Mouse (Mus musculus) ES-Bruce4 (cell line): ENCODE results near the gene Spg11. TPM values are rescaled to one million over a fixed set of nuclear protein-coding genes. Genes with fewer than 3 reads are reported as not detected.

Source experiments
- H3K27ac ChIP-seq: 2 replicates; pipeline ENCODE4 v1.5.1; 2012; ENCODE audit warnings: low read length, inconsistent platforms; ENCODE audit not compliant: insufficient read depth
- H3K27me3 ChIP-seq: 2 replicates; pipeline ENCODE4 v1.6.1; 2012; ENCODE audit warnings: mild to moderate bottlenecking, low read length, inconsistent platforms; ENCODE audit not compliant: control insufficient read depth, poor library complexity, insufficient read depth, severe bottlenecking
- H3K36me3 ChIP-seq: 2 replicates; pipeline ENCODE4 v1.6.1; 2012; ENCODE audit warnings: inconsistent platforms, mild to moderate bottlenecking, low read length, moderate library complexity; ENCODE audit not compliant: control insufficient read depth, poor library complexity, insufficient read depth, severe bottlenecking
- H3K4me1 ChIP-seq: one replicate; pipeline ENCODE4 v1.8.1; 2011; ENCODE audit warnings: low read length; ENCODE audit not compliant: control insufficient read depth, insufficient read depth
- H3K4me3 ChIP-seq: 2 replicates; pipeline ENCODE4 v1.5.1; 2011; ENCODE audit warnings: low read depth, mild to moderate bottlenecking, low read length
- H3K9ac ChIP-seq: 2 replicates; pipeline ENCODE4 v1.6.1; 2012; ENCODE audit warnings: low read depth, mild to moderate bottlenecking, inconsistent platforms; ENCODE audit not compliant: poor library complexity, severe bottlenecking
- H3K9me3 ChIP-seq: replicated peaks from 2 replicates; pipeline ENCODE4 v1.6.1; 2012; ENCODE audit warnings: mild to moderate bottlenecking, low read length, inconsistent platforms; ENCODE audit not compliant: control insufficient read depth, poor library complexity, insufficient read depth, severe bottlenecking
- CTCF ChIP-seq: IDR thresholded peaks from one replicate; pipeline ENCODE4 v1.8.1; 2011; ENCODE audit warnings: low read depth, low read length
- EP300 ChIP-seq: IDR thresholded peaks from 2 replicates; pipeline ENCODE4 v1.6.1; 2011; ENCODE audit warnings: low read depth, low read length; ENCODE audit not compliant: insufficient read depth
- POLR2A ChIP-seq: IDR thresholded peaks from one replicate; pipeline ENCODE4 v1.8.1; 2011; ENCODE audit warnings: low read length; ENCODE audit not compliant: insufficient read depth
- polyA plus RNA-seq: library from polyadenylated mRNA; stranded (reverse); fragments of >200 nt; gene quantifications from 2 replicates; pipeline ENCODE4 v1.2.4, GENCODE M21; 2011; ENCODE audit warnings: low read depth; ENCODE audit not compliant: missing spikeins, insufficient read depth, insufficient read length

Gene Spg11
- polyA plus RNA-seq, 1 experiment, result 31.5 TPM

DNA sequence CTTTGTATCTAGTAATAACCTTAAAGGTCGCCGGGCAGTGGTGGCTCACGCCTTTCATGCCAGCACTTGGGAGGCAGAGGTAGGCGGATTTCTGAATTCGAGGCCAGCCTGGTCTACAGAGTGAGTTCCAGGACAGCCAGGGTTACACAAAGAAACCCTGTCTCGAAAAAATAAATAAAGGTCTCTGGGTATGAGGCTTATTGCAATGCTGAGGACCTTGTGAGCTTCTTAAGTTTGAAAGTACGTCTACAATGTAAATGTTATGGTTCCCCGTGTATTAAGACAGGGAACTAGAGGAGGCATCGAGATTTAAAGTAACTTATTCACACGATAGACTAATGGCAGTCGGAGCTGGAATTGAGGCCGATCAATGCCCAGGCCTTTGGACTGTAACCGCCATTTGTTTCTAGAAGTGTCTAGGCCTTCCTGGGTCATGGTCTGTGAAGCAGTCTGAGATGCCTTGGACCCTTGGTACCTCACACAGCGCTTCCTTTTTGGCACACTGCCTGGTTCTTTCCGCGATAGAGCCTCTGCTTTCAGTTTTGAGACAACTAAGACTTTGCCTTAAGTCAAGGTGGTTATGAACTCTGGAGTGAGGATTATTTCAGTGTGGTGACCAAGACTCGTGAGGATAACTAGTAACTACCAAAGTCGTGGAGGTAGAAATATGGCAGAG lies 30.2 kb upstream of the Spg11 start:
- Histone ChIP-seq H3K36me3 (no peaks in the 10 kb centered on the region), H3K4me3 (peak overlapping the region; percentile 85), H3K9me3 (no peaks in the 10 kb centered on the region), H3K27me3 (peaks cover 1% of the 10 kb centered on the region; the same call in 1 of the 2 replicates), H3K27ac (no peak overlapping the region), H3K4me1 (no peaks in the 10 kb centered on the region), H3K9ac (peak overlapping the region; percentile 61; the same call in 1 of the 2 replicates)
- TF ChIP-seq POLR2A (no peak), CTCF (no peak), EP300 (no peak)

DNA sequence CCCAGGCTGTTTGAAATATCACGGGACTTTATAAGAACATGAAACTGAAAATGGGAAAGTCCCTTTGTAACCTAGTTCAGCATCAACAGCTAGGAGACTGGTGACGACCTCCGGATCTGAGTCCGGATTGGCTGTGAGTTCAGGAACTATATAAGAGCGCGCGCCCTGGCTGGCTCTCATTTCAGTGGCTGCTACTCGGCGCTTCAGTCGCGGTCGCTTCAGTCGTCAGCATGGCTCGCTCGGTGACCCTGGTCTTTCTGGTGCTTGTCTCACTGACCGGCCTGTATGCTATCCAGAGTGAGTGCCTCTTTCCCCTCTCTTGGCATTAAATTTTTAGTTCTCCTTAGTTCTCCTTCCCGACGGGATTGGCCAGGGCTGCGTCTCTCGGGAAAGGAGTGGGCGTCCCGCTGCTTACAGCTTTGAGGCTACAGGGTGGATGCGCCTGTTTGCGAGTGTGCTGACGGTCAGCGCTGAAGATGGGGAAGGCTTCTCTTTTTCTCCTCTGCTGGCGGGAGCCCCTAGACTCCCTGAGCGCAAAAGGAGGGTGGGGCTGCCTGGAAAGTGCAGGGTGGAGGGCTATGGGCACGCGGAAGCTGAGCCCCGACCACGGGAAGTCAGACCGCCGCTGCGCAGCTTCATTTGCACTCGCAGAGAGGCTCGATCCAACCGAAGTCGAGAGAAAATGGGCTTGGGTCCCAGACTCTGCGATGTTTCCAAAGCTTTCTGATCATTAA lies 29.5 kb upstream of the Spg11 start, which contains the start of gene B2m:
Gene B2m (plus strand): TSS at position 179 of the 734 bp plus-strand sequence.
- H3K4me3 ChIP-seq, result peak within 1 kb of the TSS; percentile 85
- no peak within 1 kb of the TSS for H3K27ac ChIP-seq
- H3K27me3 ChIP-seq, result peaks cover 1% of the 10 kb centered on the region; the same call in 1 of the 2 replicates
- peak within 1 kb of the TSS; percentile 61 for H3K9ac ChIP-seq
- TF ChIP-seq POLR2A (peak; percentile 47), EP300 (no peak), CTCF (no peak)
- H3K9me3 ChIP-seq, result no peaks in the 10 kb centered on the region
- no peaks in the 10 kb centered on the region for H3K4me1 ChIP-seq
- H3K36me3 ChIP-seq, result no peaks in the 10 kb centered on the region

- TF ChIP-seq CTCF (no peak), POLR2A (no peak), EP300 (no peak)
- Histone ChIP-seq H3K9me3 (no peaks in the 10 kb centered on the region), H3K27me3 (peaks cover 1% of the 10 kb centered on the region; the same call in 1 of the 2 replicates), H3K4me1 (no peaks in the 10 kb centered on the region), H3K9ac (no peak overlapping the region), H3K4me3 (no peak overlapping the region), H3K27ac (no peak overlapping the region), H3K36me3 (no peaks in the 10 kb centered on the region)
These were observed 28.5 kb upstream of the Spg11 start for GRCm38 (mm10) chr2:122146687-122147086.

DNA sequence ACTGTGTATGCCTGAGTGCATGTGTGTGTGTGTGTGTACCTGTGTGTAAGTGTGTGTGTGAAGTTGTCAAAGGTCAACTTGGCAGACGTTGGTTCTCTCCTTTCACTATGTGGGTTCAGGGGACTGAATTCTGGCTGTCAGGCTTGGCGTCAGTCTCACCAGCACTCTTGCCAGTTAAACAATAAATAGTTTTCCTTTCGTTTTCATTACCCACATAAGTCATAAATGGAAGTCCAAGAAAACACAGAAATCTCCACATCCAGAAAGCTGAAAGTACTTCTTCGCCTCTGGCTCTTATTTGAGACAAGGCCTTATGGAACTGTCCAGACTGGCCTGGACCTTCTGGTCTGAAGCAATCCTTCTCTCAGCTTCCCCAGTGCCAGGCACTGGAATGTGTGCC lies 27.6 kb upstream of the Spg11 start:
- no peak overlapping the region for H3K4me3 ChIP-seq
- peaks cover 1% of the 10 kb centered on the region; the same call in 1 of the 2 replicates for H3K27me3 ChIP-seq
- H3K9ac ChIP-seq, result no peak overlapping the region
- no peak overlapping the region for H3K27ac ChIP-seq
- H3K36me3 ChIP-seq, result no peaks in the 10 kb centered on the region
- H3K4me1 ChIP-seq, result no peaks in the 10 kb centered on the region
- H3K9me3 ChIP-seq, result no peaks in the 10 kb centered on the region
- no peak for TF ChIP-seq EP300
- no peak for TF ChIP-seq CTCF
- TF ChIP-seq POLR2A, result no peak

DNA sequence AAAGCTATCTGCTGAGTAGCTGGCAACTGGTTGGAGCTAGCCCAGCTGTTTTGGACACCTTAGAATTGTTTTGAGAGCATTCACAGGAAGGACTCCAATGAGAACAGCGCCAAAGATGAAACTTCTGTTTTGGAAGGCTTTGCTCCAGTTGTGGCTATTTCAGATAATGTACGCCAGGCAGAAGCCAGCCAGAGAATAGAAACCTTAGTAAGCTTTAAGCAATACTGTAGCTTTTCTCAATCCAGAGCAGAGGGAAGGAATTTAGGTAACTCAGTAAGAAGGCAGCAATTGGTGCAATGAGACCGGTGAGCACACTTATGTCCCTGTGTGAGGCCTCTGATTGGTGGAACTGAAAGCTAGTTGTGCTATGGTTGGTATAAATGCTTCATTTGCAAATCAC lies 24.9 kb upstream of the Spg11 start:
- Histone ChIP-seq H3K27me3 (no peaks in the 10 kb centered on the region), H3K4me3 (no peak overlapping the region), H3K36me3 (no peaks in the 10 kb centered on the region), H3K27ac (no peak overlapping the region), H3K4me1 (no peaks in the 10 kb centered on the region), H3K9ac (no peak overlapping the region), H3K9me3 (no peaks in the 10 kb centered on the region)
- TF ChIP-seq POLR2A (no peak), EP300 (no peak)
